Mouse (Mus musculus): ENCODE data around the gene Gm7361. TPM values are rescaled to one million over a fixed set of nuclear protein-coding genes. Genes with fewer than 3 reads are reported as not detected.
A peak's percentile ranks its signal among the peaks of the same experiment; 100 is the strongest.
"Not testable (repeated sequence)": the region's sequence is repeated elsewhere in the genome, so short reads cannot be mapped to it uniquely, and the experiment has no call there.

The Gm7361 gene
- under 1 TPM in 1 of 2 experiments, not detected in 1; 0.19 TPM for total RNA-seq (2021)
- long read RNA-seq, experiment 1 = 0 reads
- long read RNA-seq, experiment 2 = 0 reads

DNA sequence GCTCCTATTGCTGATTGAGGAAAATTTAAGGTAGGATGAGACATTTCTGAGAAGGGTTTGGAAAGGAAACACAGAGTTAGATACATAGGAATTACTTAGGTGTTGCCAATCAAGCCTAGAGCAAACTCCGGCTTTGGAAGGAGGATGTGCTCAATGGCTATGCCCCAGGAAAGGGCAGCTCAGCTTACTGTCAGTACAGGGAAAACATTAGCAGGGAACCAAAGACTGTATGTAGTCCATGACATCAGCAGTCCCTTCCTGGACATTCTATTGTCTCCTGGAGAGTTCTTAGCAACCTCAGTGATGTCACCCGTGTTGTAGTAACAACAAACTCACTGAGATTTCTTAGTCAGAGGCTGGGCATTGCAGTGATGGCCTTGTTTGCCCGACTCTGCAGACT, at the start of gene Gm7361:
TSS of gene Gm7361 (plus strand) at position 301 of the 400 bp plus-strand sequence.
- DNase-seq (ENCODE audit: extremely low spot score in 1 of 2, low spot score in 2 of 2); intact Hi-C loops (cut with DNase I); H3K4me3 ChIP-seq; H3K27ac ChIP-seq: not testable (repeated sequence)

- no peak overlapping the region for H3K27ac ChIP-seq
- intact Hi-C loops (cut with DNase I) = no loop called here
- no peak overlapping the region for H3K4me3 ChIP-seq
- no peak for TF ChIP-seq CTCF (IDR thresholded peaks at IDR 0.05)
- DNase-seq (ENCODE audit: extremely low spot score in 1 of 2, low spot score in 2 of 2) = no peak
Observed at GRCm38 (mm10) chr5:26211030-26211429, 46.5 kb upstream of the Gm7361 start.

DNA sequence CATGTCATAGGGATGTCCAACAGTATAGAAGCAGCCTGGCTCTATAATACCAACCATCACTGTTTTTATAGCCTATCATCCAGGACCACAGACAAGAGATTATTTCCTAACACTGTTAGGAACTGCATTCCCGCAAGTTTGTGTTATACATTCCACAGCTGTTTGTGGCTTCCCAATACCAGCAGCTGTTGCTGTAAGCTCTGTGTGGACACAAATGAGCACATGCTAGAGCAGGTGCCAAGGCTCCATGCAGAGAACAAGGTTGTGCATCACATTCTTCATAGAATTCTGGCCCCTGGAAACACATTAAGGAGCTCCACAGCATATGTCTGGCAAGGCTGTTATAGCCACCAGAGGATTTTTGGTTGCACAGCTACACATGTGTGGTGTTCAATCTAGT, 35.4 kb upstream of the Gm7361 start:
- intact Hi-C loops (cut with DNase I) = no loop called here
- no peak for TF ChIP-seq CTCF (IDR thresholded peaks at IDR 0.05)
- Histone ChIP-seq H3K4me3 (no peak overlapping the region), H3K27ac (no peak overlapping the region)
- DNase-seq (ENCODE audit: extremely low spot score in 1 of 2, low spot score in 2 of 2) = no peak

DNA sequence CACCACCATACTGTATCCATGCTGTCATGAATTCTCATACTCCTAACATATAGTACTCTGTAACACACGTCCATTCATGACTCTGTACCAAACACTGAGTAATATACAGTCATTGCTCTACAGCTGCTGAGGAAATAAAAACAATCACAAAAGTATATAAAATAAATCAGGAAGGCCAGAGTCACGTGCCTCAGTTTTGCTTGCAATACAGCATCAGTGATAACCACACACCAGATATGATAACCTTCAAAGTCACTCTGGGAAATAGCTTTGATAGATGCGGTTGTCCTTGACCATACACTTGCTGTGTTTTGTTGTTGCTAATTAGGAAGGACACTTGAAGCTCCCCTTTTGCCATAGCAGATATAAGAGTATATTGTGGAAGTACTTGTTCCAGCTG, 9.2 kb downstream of the Gm7361 start:
- H3K27ac ChIP-seq; H3K4me3 ChIP-seq; intact Hi-C loops (cut with DNase I); DNase-seq (ENCODE audit: extremely low spot score in 1 of 2, low spot score in 2 of 2): not testable (repeated sequence)

DNA sequence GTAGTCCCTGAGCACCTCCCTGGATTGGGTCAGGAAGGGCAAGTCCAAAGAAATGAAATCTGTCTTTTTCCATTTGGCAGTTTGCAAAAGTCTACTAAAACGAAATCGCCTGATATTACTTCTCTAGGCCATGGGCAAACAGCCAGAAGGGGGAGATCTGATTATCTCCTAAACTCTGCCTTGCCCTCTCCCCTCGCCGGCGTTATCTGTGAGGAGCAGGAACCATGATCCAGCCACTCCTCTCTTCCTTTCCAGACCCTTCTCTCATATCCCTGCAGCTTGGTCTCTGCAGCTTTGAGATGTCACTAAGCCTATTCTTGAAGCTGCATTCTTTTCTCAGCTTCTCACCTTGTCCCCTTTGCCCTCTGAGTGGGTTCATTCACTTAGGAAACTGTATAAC, 22.9 kb downstream of the Gm7361 start:
- H3K4me3 ChIP-seq = no peak overlapping the region
- no peak overlapping the region for H3K27ac ChIP-seq
- DNase-seq (ENCODE audit: extremely low spot score in 1 of 2, low spot score in 2 of 2) = no peak
- TF ChIP-seq CTCF (IDR thresholded peaks at IDR 0.05) = no peak
- intact Hi-C loops (cut with DNase I) = loop anchor here (5.0 kb wide), 1 partner anchor 757 kb away; no protein-coding TSS in a partner anchor

GRCm38 (mm10) chr5:26281717-26282116, 24.2 kb downstream of the Gm7361 start:
- no peak for DNase-seq (ENCODE audit: extremely low spot score in 1 of 2, low spot score in 2 of 2)
- no peak for TF ChIP-seq CTCF (IDR thresholded peaks at IDR 0.05)
- Histone ChIP-seq H3K27ac (no peak overlapping the region), H3K4me3 (no peak overlapping the region)
- intact Hi-C loops (cut with DNase I) = loop anchor here (2.0 to 5.0 kb wide), 2 partner anchors 593 to 756 kb away; no protein-coding TSS in a partner anchor

GRCm38 (mm10) chr5:26282282-26282681, 24.8 kb downstream of the Gm7361 start:
- Histone ChIP-seq H3K4me3 (no peak overlapping the region), H3K27ac (no peak overlapping the region)
- peak; percentile 85 for TF ChIP-seq CTCF (IDR thresholded peaks at IDR 0.05)
- DNase-seq (ENCODE audit: extremely low spot score in 1 of 2, low spot score in 2 of 2) = peak; percentile 68 to 82
- intact Hi-C loops (cut with DNase I) = loop anchor here (2.0 to 5.0 kb wide), 2 partner anchors 593 to 755 kb away; no protein-coding TSS in a partner anchor

GRCm38 (mm10) chr5:26283399-26283798, 25.9 kb downstream of the Gm7361 start:
- intact Hi-C loops (cut with DNase I) = loop anchor here (2.0 to 5.0 kb wide), 2 partner anchors 591 to 754 kb away; no protein-coding TSS in a partner anchor
- no peak for DNase-seq (ENCODE audit: extremely low spot score in 1 of 2, low spot score in 2 of 2)
- Histone ChIP-seq H3K27ac (no peak overlapping the region), H3K4me3 (no peak overlapping the region)
- no peak for TF ChIP-seq CTCF (IDR thresholded peaks at IDR 0.05)

- Histone ChIP-seq H3K4me3 (no peak overlapping the region), H3K27ac (no peak overlapping the region)
- no peak for DNase-seq (ENCODE audit: extremely low spot score in 1 of 2, low spot score in 2 of 2)
- no peak for TF ChIP-seq CTCF (IDR thresholded peaks at IDR 0.05)
- intact Hi-C loops (cut with DNase I) = no loop called here
Observed at GRCm38 (mm10) chr5:26291621-26292020, 34.1 kb downstream of the Gm7361 start.

DNA sequence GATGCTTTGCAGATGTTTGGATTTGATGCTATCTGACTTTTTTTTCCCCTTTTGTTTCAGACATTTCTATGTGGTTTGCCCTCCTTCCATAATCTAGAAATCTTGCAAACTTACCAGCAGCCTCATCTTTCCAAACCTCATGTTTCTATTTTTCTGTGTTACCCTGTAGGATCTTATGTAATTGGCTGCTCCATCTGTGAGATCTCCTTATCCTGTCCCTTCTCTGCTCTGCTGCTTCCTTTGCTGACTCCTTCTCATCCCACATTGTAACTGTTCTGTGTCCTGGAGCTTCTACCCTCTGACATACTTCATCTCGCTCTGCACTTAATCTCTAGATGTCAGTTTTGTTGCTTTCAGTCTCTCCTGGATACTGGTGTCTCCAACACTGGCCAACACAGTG, 35.8 kb downstream of the Gm7361 start:
- DNase-seq (ENCODE audit: extremely low spot score in 1 of 2, low spot score in 2 of 2) = no peak
- intact Hi-C loops (cut with DNase I) = no loop called here
- Histone ChIP-seq H3K27ac (no peak overlapping the region), H3K4me3 (no peak overlapping the region)
- no peak for TF ChIP-seq CTCF (IDR thresholded peaks at IDR 0.05)

Other genes starting within 250 kb of the Gm7361 start
- not detected for gene Gm5862, start 234.8 kb upstream of the Gm7361 start, total RNA-seq (2021)
- not detected for gene Speer4a, start 218.1 kb upstream of the Gm7361 start, total RNA-seq (2021)
- gene Gm7347, start 199.1 kb upstream of the Gm7361 start, total RNA-seq (2021) = not detected
- gene Gm10471, start 168.4 kb upstream of the Gm7361 start, total RNA-seq (2021) = not detected
- gene 5031410I06Rik, start 152.3 kb upstream of the Gm7361 start, total RNA-seq (2021) = not detected
- not detected for gene Gm10220, start 136.3 kb upstream of the Gm7361 start, total RNA-seq (2021)

Measured in left cerebral cortex, adult 2 months (tissue).